Mouse (Mus musculus) stomach, embryonic 15.5 days (tissue): ENCODE data around the gene Cckbr. TPM values are rescaled to one million over a fixed set of nuclear protein-coding genes. Genes with fewer than 3 reads are reported as not detected.
A peak's percentile ranks its signal among the peaks of the same experiment; 100 is the strongest.

Source experiments
- ATAC-seq: fragments of 200-750 bp; cut with Nextera tagmentation; 2 replicates; pipeline ENCODE4 v1.8.0; 2017; ENCODE audit warnings: low read depth, moderate number of reproducible peaks, moderate TSS enrichment; ENCODE audit not compliant: insufficient read depth, low FRiP score
- H3K27ac ChIP-seq: fragments of 300-500 bp; sonication (generic); 2 replicates; pipeline ENCODE4 v1.5.1; 2015; ENCODE audit warnings: mild to moderate bottlenecking, inconsistent platforms
- H3K27me3 ChIP-seq: fragments of 300-500 bp; sonication (generic); replicated peaks from 2 replicates; pipeline ENCODE4 v1.6.1; 2015; ENCODE audit warnings: inconsistent platforms
- H3K36me3 ChIP-seq: fragments of 300-500 bp; sonication (generic); 2 replicates; pipeline ENCODE4 v1.6.1; 2015; ENCODE audit warnings: inconsistent platforms
- H3K4me1 ChIP-seq: fragments of 300-500 bp; sonication (generic); 2 replicates; pipeline ENCODE4 v1.6.1; 2015; ENCODE audit warnings: inconsistent platforms
- H3K4me2 ChIP-seq: fragments of 300-500 bp; sonication (generic); 2 replicates; pipeline ENCODE4 v1.6.1; 2015; ENCODE audit warnings: mild to moderate bottlenecking, inconsistent platforms
- H3K4me3 ChIP-seq: fragments of 300-500 bp; sonication (generic); replicated peaks from 2 replicates; pipeline ENCODE4 v1.5.1; 2015; ENCODE audit warnings: inconsistent platforms
- H3K9ac ChIP-seq: fragments of 300-500 bp; sonication (generic); 2 replicates; pipeline ENCODE4 v1.6.1; 2015; ENCODE audit warnings: inconsistent platforms
- H3K9me3 ChIP-seq: fragments of 300-500 bp; sonication (generic); 2 replicates; pipeline ENCODE4 v1.6.1; 2016; ENCODE audit warnings: inconsistent platforms
- WGBS: fragments of 180-500 bp; shearing (Covaris S2); methylation state at CpG from one replicate; pipeline ENCODE4 v1.1.7; 2015; 5-methylcytosine and 5-hydroxymethylcytosine counted together
- polyA plus RNA-seq: library from polyadenylated mRNA; unstranded; fragments of >200 nt; fragmentation: Nextera tagmentation; extraction: Ambion mirVana; gene quantifications from 2 replicates; pipeline ENCODE4 v1.2.1, GENCODE M21; 2015

Cckbr gene
- polyA plus RNA-seq, 1 experiment from 2014 or later: 0.57 TPM

DNA sequence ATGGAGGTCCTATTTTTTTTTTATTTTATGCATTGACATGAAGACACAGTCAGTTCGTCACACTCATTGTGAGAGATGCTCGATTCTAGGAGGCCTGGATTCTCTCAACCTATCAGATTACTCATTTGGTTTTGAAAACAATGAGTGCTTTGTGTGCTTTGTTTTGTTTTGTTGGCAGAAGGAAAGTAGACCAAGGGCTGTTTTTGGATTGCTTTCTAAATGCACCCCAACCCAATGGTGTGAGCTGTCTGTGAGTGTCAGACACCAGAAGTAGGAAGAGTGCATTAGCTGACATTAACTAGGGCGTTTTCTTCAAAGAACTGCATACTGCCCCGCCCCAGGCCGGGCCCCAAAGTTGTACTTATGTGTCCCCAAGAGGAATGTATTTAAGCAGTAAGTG is 54.5 kb downstream of the Cckbr start:
- Histone ChIP-seq H3K4me1 (peaks cover 19% of the 10 kb centered on the region), H3K36me3 (no peaks in the 10 kb centered on the region), H3K9ac (no peak overlapping the region), H3K27me3 (no peaks in the 10 kb centered on the region), H3K27ac (no peak overlapping the region; the same call in 1 of the 2 replicates), H3K4me2 (peak overlapping the region; percentile 93), H3K4me3 (peak overlapping the region; percentile 59; the same call in 1 of the 2 replicates), H3K9me3 (no peaks in the 10 kb centered on the region)
- ATAC-seq: no peak
- 62% methylated on average over 5 of the region's 5 CpGs for WGBS

DNA sequence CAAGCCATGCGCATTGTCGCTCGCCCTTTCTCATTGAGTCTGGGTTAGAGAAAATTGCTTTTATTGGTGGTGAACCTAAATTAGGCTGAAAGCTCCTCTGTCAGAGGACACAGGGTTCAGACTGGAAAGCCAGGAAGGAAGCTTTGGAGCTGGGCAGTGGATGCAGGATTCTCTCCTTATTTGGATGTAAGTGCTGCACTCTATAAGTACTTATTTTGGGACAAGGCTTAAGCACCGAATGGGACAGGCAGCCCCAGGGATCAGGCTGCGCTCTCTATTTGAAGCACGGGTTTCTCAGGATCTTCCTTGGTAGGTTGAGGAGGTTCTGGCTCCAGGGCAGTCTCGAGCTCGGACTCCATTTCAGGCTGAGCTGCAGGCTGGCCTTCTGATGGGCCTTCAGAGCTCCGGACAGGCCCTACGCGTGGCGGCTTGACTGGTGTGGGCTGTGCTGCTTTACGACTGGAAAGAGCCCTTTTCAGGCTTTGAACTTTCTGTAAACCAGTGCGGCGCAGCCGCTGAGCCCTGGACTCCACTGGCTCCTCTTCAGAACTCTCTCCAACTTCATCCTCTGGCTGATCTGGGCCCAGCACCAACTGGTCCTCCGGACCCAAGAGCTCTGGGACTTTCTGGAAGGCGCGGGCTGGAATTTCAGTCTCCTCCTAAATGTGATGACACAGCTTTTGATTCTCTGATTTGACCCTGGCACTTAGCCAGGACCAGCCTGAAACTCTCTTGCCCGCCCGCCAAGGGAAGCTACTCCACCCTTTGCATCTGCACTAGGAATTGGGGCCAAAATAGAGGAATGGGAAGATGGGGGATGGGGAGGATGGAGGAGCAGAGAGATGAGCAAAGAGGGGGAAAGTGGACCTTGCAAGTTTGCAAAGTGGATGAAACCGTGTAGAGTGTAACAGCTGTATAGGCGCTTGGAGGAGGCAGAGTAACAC is 55.3 kb downstream of the Cckbr start:
- Histone ChIP-seq H3K4me2 (peak overlapping the region; percentile 93), H3K9ac (no peak overlapping the region), H3K36me3 (no peaks in the 10 kb centered on the region), H3K27me3 (no peaks in the 10 kb centered on the region), H3K4me1 (peaks cover 19% of the 10 kb centered on the region), H3K27ac (peak overlapping the region; percentile 93), H3K4me3 (peak overlapping the region; percentile 59), H3K9me3 (no peaks in the 10 kb centered on the region)
- 55% methylated on average over 23 of the region's 23 CpGs for WGBS
- ATAC-seq: peak; percentile 4; the same call in 1 of the 2 replicates

DNA sequence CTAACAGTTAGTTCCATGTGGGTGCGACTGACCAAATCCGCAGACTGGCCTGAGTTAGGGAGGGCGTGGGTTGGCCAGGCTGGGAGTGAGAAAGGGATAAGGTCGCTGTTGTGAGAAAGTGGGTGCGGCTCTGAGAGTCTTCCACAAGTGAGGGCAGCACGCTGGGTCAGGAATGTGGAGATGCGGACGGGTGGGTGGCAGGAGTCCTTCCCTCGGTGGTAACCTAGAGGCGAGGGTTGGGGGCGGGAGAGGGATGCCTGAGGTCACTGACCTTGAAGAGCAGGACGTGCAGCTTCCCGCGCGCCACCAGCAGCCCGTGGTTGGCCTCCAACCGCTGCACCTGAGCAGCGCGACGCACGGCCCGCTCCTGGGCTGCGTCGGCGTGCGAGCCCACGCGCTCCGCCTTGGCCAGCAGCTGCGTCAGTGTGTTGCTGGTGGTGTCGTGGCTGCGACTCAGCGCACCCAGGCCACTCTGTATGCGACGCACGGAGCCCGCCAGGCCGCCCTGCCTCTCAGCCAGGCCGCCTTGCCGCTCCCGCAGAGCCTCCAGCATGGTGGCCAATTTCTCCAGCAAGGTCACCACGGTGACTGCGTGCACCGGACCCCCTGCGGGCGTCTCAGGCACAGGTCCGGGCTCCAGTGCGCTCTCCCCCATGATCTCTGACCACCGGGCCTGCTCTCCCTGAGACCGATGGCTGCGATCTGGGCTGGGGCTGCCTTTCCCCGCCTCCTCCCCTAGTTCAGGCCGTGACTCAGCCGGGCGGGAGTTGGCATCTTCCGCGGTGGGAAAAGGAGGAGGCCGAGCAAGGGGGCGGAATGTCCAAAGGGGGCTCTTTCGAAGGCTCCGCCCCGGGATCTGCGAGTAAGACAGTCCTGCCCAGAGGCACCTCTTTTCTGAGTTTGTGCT is 56.2 kb downstream of the Cckbr start, which contains the start of gene Cavin3:
Gene Cavin3 (minus strand): TSS at position 796 of the 907 bp plus-strand sequence.
- no peaks in the 10 kb centered on the region for H3K9me3 ChIP-seq
- 2% methylated on average over 63 of the region's 63 CpGs for WGBS
- peak within 1 kb of the TSS; percentile 93 for H3K27ac ChIP-seq

DNA sequence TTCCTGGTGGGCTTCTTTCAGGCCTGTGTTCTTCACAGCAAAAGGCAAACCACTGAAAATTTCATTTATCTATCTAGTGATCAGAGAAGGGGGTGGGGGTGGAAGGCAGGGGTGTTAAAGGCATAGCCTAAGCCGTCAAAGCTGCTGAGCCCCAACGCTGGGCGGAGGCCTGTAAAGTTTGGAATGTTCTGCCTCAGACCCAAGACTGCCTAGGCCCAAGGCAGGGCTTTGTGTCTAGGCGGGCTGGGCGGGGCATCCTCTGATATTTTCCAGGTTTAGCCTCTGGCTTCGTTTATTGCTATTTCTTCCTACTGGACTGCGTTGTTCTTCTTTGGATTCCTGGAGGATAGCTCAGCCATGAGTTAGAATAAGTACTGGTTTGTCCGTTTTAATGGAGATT is 56.9 kb downstream of the Cckbr start:
- peak overlapping the region; percentile 93 for H3K27ac ChIP-seq
- peak overlapping the region; percentile 59 for H3K4me3 ChIP-seq
- 29% methylated on average over 8 of the region's 8 CpGs for WGBS
- H3K27me3 ChIP-seq: no peaks in the 10 kb centered on the region
- no peaks in the 10 kb centered on the region for H3K36me3 ChIP-seq
- H3K9ac ChIP-seq: no peak overlapping the region
- peak; percentile 45 for ATAC-seq
- peaks cover 19% of the 10 kb centered on the region for H3K4me1 ChIP-seq
- H3K9me3 ChIP-seq: no peaks in the 10 kb centered on the region
- peak overlapping the region; percentile 93 for H3K4me2 ChIP-seq

More for the DNA sequence above, 56.2 kb downstream of the Cckbr start, which contains the start of gene Cavin3:
- H3K4me1 ChIP-seq: peaks cover 19% of the 10 kb centered on the region
- no peaks in the 10 kb centered on the region for H3K27me3 ChIP-seq
- peak; percentile 82 for ATAC-seq
- peak within 1 kb of the TSS; percentile 74 for H3K9ac ChIP-seq
- peak within 1 kb of the TSS; percentile 93 for H3K4me2 ChIP-seq
- H3K36me3 ChIP-seq: no peaks in the 10 kb centered on the region
- H3K4me3 ChIP-seq: peak within 1 kb of the TSS; percentile 59

DNA sequence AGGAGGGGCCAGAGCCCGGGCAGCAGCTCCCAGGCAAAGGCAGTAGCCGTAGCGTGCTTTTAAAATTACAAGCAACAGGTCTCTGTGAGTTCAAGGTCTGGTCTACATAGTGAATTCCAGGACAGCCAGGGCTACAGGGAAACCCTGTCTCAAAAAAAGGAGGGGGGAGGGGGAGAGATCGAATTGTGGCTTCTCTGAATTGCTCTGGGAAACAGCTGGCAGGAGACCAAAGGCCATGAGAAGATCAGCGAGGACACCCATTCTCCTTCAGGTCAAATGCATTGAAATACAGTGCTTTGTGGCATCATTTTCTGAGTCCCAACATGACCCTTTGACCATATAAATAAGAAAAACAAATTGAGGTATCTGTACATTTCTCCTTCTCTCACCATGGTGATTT is 59.5 kb downstream of the Cckbr start:
- Histone ChIP-seq H3K36me3 (no peaks in the 10 kb centered on the region), H3K4me1 (peaks cover 19% of the 10 kb centered on the region), H3K9ac (no peak overlapping the region), H3K27ac (no peak overlapping the region), H3K4me3 (no peak overlapping the region), H3K27me3 (no peaks in the 10 kb centered on the region), H3K9me3 (no peaks in the 10 kb centered on the region), H3K4me2 (no peak overlapping the region)
- ATAC-seq: no peak
- WGBS: 51% methylated on average over 5 of the region's 5 CpGs

DNA sequence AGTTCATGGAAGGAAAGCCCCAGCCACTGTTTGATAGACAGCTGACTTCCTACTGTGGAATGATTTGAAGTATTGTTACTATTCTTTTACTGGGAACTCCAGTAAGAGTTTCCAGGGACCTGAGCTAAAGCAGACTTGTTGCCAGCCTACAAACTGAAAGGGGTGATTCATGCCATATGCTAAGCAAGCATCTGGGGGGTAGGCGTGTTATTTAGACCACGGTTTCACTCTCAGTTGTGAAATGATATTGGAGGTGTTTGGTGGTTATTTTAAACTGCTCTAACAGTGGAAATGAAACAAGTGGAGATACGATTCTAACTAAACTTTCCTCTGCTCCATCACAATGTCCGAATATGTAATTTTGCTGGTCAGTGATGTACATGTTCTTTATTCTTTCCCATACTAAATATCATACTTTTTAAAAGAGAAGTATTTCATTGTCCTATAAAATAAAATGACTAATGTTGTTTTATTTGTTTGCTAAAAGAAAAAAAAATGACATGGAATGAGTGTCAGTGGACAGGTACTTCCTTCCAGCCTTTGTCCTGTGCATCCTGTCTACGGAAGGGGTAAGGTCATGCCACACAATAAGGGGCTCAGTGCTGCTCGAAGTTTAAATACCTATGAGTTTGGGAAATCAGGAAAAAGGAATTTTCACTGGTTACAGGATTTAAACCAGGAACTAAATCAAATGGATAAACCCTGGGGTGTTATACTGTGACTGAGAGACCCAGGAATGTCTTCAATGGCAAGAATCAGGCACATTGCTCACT is 61.8 kb downstream of the Cckbr start:
- ATAC-seq: no peak
- Histone ChIP-seq H3K27ac (no peak overlapping the region), H3K9me3 (no peaks in the 10 kb centered on the region), H3K9ac (no peak overlapping the region), H3K4me3 (no peak overlapping the region), H3K4me2 (no peak overlapping the region), H3K4me1 (peaks cover 6% of the 10 kb centered on the region), H3K27me3 (no peaks in the 10 kb centered on the region), H3K36me3 (no peaks in the 10 kb centered on the region)
- 72% methylated on average over 6 of the region's 6 CpGs for WGBS

DNA sequence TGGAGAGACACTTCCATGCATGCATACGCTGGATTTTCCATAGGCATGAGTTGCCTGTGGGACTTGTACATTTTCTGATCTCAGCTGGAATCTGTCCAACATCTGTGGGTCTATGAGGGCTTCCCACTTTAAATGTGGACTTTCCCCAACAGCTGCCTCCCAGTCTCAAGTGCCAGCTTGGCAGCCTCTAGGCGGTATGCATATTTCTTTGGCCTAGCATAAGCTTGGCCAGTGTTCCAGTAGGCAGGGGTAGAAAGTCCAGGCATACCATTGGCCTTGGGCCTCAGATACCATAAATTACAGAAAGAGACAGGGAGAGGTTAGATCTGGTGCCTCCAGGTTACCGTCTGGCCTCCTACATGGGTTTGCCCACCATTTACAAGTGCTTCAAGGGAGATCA is 72.3 kb downstream of the Cckbr start:
- no peaks in the 10 kb centered on the region for H3K4me1 ChIP-seq
- no peaks in the 10 kb centered on the region for H3K27me3 ChIP-seq
- no peak overlapping the region for H3K27ac ChIP-seq
- H3K36me3 ChIP-seq: no peaks in the 10 kb centered on the region
- H3K4me2 ChIP-seq: no peak overlapping the region
- H3K4me3 ChIP-seq: no peak overlapping the region
- H3K9ac ChIP-seq: no peak overlapping the region
- no peak for ATAC-seq
- H3K9me3 ChIP-seq: no peaks in the 10 kb centered on the region
- WGBS: 81% methylated on average over 3 of the region's 3 CpGs

DNA sequence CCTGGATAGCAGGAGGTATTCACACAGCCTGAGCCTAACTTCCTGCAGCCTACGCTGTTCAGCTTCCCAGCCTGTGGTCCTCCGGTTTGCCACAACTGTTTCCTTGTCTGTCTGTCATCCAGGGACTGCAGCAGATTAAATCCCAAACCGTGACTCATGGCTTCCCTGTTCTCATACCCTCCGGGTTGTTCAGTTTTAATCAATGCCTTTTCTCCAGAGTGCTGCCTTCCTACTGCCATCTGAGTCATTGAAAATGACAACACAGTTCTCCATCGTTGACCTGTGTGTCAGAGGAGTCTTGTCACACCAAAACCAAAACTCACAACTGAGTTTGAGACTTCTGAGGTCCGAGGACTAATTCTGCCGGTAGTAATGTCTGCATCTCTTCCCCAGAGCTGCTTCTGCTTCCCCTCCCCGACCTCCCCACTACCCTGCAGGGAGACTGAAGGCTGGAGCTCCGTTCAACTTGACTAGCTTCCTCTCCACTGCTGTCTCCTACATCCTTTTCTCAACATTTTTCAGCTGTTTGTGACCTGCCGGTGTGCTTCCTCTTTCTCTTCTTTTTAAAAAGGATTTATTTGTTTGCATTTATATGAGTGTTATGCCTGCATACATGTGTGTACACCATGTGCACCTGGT is 73.4 kb downstream of the Cckbr start:
- no peaks in the 10 kb centered on the region for H3K9me3 ChIP-seq
- H3K27ac ChIP-seq: no peak overlapping the region

DNA sequence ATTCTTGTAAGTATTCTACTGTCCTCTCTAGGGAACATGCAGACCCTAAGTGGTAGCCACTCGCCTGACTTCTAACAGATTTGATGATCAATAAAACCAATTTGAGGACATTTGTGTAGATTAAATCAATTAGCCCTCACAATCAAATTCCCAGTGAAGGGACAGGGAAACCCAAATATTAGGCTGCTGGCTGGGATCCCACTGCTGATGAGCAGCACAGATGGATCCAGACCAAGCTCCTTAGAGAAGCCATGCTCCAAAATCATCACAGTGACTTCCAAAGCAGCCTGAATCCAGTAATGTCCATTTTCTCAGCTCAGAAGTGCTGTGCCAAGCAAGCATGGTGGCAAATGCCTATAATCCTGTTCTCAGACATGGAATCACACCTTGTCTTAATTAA is 74.1 kb downstream of the Cckbr start:
- Histone ChIP-seq H3K9me3 (no peaks in the 10 kb centered on the region), H3K4me3 (no peak overlapping the region), H3K9ac (no peak overlapping the region), H3K27ac (no peak overlapping the region), H3K27me3 (no peaks in the 10 kb centered on the region), H3K4me1 (no peaks in the 10 kb centered on the region), H3K4me2 (no peak overlapping the region), H3K36me3 (no peaks in the 10 kb centered on the region)
- ATAC-seq: no peak
- WGBS: 72% methylated on average over 1 of the region's 1 CpGs

More for the DNA sequence above, 73.4 kb downstream of the Cckbr start:
- Histone ChIP-seq H3K9ac (no peak overlapping the region), H3K4me2 (no peak overlapping the region), H3K4me3 (no peak overlapping the region), H3K36me3 (no peaks in the 10 kb centered on the region), H3K4me1 (no peaks in the 10 kb centered on the region), H3K27me3 (no peaks in the 10 kb centered on the region)
- no peak for ATAC-seq
- 44% methylated on average over 10 of the region's 10 CpGs for WGBS

DNA sequence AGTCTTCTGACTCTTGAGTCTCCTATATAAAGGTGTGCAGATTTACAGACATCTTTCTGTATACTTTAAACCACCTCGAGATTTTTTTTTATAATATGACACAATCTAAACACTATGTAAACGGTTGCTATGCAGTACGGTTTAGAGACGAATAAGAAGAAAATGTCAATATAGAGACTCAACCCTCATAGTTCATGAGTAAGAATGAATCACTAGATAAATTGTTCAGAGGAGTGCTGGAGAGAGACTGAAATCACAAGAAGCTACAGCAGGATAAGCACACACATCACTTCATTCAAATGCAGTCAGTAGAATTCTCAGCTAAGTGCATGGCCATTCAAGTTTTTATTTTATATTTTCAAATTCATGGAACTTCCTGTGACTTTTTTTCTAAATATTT is 76.5 kb downstream of the Cckbr start:
- no peak overlapping the region for H3K4me3 ChIP-seq
- WGBS: 51% methylated on average over 4 of the region's 4 CpGs
- no peak for ATAC-seq
- no peaks in the 10 kb centered on the region for H3K27me3 ChIP-seq
- H3K4me1 ChIP-seq: no peaks in the 10 kb centered on the region
- no peak overlapping the region for H3K27ac ChIP-seq
- no peak overlapping the region for H3K4me2 ChIP-seq
- no peaks in the 10 kb centered on the region for H3K9me3 ChIP-seq
- no peak overlapping the region for H3K9ac ChIP-seq
- H3K36me3 ChIP-seq: no peaks in the 10 kb centered on the region

DNA sequence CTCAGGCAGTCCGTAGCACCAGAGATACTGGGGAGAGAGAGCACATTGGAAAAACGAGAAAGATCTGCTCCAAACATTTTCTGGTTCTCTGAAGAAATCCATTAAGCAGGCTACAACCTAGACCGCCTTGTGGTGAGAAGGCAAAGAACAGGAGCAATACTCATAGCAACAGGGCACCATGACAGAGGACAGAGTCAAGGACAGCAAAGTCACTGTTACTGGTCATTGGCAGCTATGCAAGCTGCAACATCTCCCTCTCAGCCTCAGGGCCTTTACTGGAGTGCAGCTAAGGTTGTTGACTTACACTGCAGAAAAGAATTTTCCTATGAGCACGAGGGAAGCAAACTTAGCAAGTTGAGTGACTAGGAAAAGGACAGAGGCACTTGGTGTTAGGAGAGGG is 81.7 kb downstream of the Cckbr start:
- no peaks in the 10 kb centered on the region for H3K4me1 ChIP-seq
- H3K27me3 ChIP-seq: no peaks in the 10 kb centered on the region
- H3K27ac ChIP-seq: no peak overlapping the region
- H3K36me3 ChIP-seq: no peaks in the 10 kb centered on the region
- no peak overlapping the region for H3K9ac ChIP-seq
- no peak overlapping the region for H3K4me3 ChIP-seq
- H3K9me3 ChIP-seq: no peaks in the 10 kb centered on the region
- no peak for ATAC-seq
- no peak overlapping the region for H3K4me2 ChIP-seq
- 58% methylated on average over 4 of the region's 4 CpGs for WGBS
